Mouse (Mus musculus): ENCODE measurements at regions not wholly inside any gene's neighbourhood (a gene's known extent, or its start where the extent isn't known, plus 50 kb on each side); places are given as distances from the start of the nearest gene placed in this dataset.
A peak's percentile ranks its signal among the peaks of the same experiment; 100 is the strongest.

- no peak for DNase-seq
These were observed 88.4 kb downstream of the AI593442 start for GRCm38 (mm10) chr9:52591188-52591587.

- no peak for DNase-seq
These were observed 105.5 kb downstream of the AI593442 start for GRCm38 (mm10) chr9:52574066-52574465.

GRCm38 (mm10) chr9:52551577-52552281, 127.9 kb downstream of the AI593442 start:
- no peak for DNase-seq

GRCm38 (mm10) chr9:52546071-52546470, 133.5 kb downstream of the AI593442 start:
- no peak for DNase-seq

GRCm38 (mm10) chr9:52539086-52539485, 140.5 kb downstream of the AI593442 start:
- no peak for DNase-seq

GRCm38 (mm10) chr9:52529444-52529915, 150.1 kb downstream of the AI593442 start:
- no peak for DNase-seq

GRCm38 (mm10) chr9:52500487-52500886, 179.1 kb downstream of the AI593442 start:
- no peak for DNase-seq

- no peak for DNase-seq
These were observed 183.9 kb downstream of the AI593442 start for GRCm38 (mm10) chr9:52495483-52496270.

GRCm38 (mm10) chr9:52492947-52493505, 186.6 kb downstream of the AI593442 start:
- no peak for DNase-seq

GRCm38 (mm10) chr9:52473555-52474196, 205.9 kb downstream of the AI593442 start:
- no peak for DNase-seq

GRCm38 (mm10) chr9:52472859-52473258, 206.7 kb downstream of the AI593442 start:
- peak; percentile 30 for DNase-seq

GRCm38 (mm10) chr9:52458518-52458917, 221.1 kb downstream of the AI593442 start:
- no peak for DNase-seq

GRCm38 (mm10) chr9:52454445-52454844, 225.1 kb downstream of the AI593442 start:
- no peak for DNase-seq

GRCm38 (mm10) chr9:52451792-52452191, 227.8 kb downstream of the AI593442 start:
- DNase-seq: no peak

GRCm38 (mm10) chr9:52448245-52448644, 231.3 kb downstream of the AI593442 start:
- DNase-seq: no peak

GRCm38 (mm10) chr9:52443228-52443627, 236.4 kb downstream of the AI593442 start:
- DNase-seq: no peak

- DNase-seq: no peak
These were observed 245.4 kb downstream of the AI593442 start for GRCm38 (mm10) chr9:52434215-52434614.

- no peak for DNase-seq
These were observed 254.2 kb downstream of the AI593442 start for GRCm38 (mm10) chr9:52425413-52425812.

- no peak for DNase-seq
These were observed 254.2 kb upstream of the Zc3h12c start for GRCm38 (mm10) chr9:52422622-52423021.

GRCm38 (mm10) chr9:52415706-52416105, 247.3 kb upstream of the Zc3h12c start:
- no peak for DNase-seq

GRCm38 (mm10) chr9:52407841-52408240, 239.5 kb upstream of the Zc3h12c start:
- DNase-seq: no peak

- DNase-seq: no peak
These were observed 234.1 kb upstream of the Zc3h12c start for GRCm38 (mm10) chr9:52402496-52402895.

GRCm38 (mm10) chr9:52379031-52379430, 210.7 kb upstream of the Zc3h12c start:
- DNase-seq: no peak
